Mouse (Mus musculus) stomach, postnatal 0 days (tissue): ENCODE measurements around the gene Rubcn.

ENCODE experiments used
- CTCF ChIP-seq: IDR thresholded peaks from 2 replicates; pipeline ENCODE4 v1.5.1; 2016; ENCODE audit warnings: antibody characterized with exemption, low read depth, mild to moderate bottlenecking, moderate library complexity
- EP300 ChIP-seq: optimal IDR thresholded peaks from 2 replicates; pipeline ENCODE3; 2016; ENCODE audit warnings: antibody characterized with exemption

DNA sequence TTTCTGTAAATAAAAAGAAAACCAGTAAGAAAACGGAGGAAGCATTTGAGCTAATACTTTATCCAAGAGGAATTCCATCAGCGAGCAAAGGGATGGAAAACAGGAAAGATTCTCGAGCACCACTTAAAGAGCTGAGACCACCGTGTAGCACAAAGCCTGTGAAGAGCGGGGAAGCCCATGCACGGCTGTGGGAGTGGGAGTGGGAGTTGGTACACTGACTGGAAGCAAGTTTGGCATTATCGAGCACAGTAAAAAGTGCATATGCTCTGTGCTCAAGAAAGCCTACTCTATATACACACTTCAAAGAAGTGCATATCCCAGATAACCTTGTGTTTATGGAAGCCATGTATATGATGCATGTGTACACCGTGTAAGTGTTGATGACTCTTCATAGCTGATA is 49.5 kb upstream of the Rubcn start:
- TF ChIP-seq CTCF, result no peak
- no peak for TF ChIP-seq EP300
